Mouse (Mus musculus): ENCODE data around the gene Otulin.

DNA sequence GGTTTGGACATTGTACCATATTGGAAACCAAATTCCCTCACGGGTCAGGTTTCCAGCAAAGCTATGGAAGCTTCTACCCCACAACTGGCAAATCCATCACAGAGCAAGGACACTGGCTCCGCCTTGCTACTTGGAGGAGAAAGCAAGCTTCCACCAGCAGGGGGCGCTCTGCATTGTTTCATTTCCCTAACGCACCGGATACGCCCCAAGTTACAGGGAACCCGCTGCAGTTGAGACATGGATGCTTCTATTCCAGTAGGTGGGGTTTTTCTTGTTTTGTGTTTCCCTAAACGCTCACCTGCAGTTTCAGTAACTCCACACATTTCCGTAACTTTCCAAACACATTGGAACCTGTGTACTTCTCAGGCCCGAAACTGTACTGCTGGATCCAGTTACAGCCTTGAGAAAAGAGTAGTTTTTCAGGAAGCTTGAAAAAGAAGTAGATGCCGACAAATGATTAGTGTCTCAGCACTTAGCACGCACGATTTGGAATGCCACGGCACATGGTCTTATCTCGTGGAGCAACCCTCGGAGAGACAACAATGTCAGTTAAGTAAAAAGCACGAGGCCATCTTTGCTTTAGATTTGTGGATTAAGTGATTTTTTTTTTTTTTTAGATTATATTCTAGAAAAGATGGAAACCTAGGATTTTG lies 29.2 kb upstream of the Otulin start:
- TF ChIP-seq POLR2A (IDR thresholded peaks at IDR 0.05; ENCODE audit: low read depth, low read length), result no peak
- peak; percentile 88 for TF ChIP-seq CTCF (conservative IDR thresholded peaks at IDR 0.05; ENCODE audit: insufficient read depth, insufficient read length, low read depth, low read length)

Data from kidney, adult 2 months (tissue).